Mouse (Mus musculus): Measurements from ENCODE around the gene Glrx3.

DNA sequence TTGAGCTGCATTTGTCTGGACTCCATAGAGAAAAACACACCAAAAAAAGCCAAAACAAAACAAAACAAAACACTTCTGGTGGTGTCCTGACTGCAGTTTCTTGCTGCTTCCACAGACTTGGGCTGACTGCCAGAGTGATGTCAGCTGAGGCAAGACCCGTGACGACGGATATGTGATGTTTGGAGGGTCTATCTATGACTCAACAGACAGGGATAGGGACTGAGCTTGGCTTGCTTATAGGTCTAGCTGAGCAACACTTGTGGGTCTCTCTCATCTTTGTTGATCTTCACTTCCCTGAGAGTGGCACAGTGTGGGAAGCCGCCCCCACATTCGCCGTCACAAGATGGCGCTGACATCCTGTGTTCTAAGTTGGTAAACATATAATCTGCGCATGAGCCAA lies 22.7 kb upstream of the Glrx3 start:
- TF ChIP-seq USF1 (IDR thresholded peaks at IDR 0.05; ENCODE audit: low read depth) = no peak
- no peak for TF ChIP-seq MYOD1 (IDR thresholded peaks at IDR 0.05; ENCODE audit: control insufficient read depth in 1 of 3, insufficient read length in 2 of 3, low read depth in 2 of 3)
- no peak for TF ChIP-seq POLR2A (IDR thresholded peaks at IDR 0.05; ENCODE audit: insufficient read length, low read depth)
- no peak for TF ChIP-seq TCF3 (IDR thresholded peaks at IDR 0.05; ENCODE audit: insufficient read length, low read depth)
- TF ChIP-seq E2F4 (IDR thresholded peaks at IDR 0.05; ENCODE audit: insufficient read depth) = no peak
